Mouse (Mus musculus) adrenal gland, postnatal 10 days (tissue): ENCODE results near the gene Celf5. TPM values are rescaled to one million over a fixed set of nuclear protein-coding genes. Genes with fewer than 3 reads are reported as not detected.

ENCODE experiments used
- DNase-seq: peaks from one replicate; pipeline ENCODE4 v3.0.0; 2021; ENCODE audit warnings: mixed read lengths
- total RNA-seq, 2 experiments: library from RNA; stranded (reverse); gene quantifications; 2 replicates each; pipeline ENCODE4 v1.2.3; 2021

The Celf5 gene
- total RNA-seq, 2 experiments from 2014 or later: 0.84 to 2.2 TPM

GRCm38 (mm10) chr10:81472403-81473002, 10.0 kb downstream of the Celf5 start:
- DNase-seq: no peak

- DNase-seq: no peak
Observed at GRCm38 (mm10) chr10:81470454-81470853, 12.1 kb downstream of the Celf5 start.

DNA sequence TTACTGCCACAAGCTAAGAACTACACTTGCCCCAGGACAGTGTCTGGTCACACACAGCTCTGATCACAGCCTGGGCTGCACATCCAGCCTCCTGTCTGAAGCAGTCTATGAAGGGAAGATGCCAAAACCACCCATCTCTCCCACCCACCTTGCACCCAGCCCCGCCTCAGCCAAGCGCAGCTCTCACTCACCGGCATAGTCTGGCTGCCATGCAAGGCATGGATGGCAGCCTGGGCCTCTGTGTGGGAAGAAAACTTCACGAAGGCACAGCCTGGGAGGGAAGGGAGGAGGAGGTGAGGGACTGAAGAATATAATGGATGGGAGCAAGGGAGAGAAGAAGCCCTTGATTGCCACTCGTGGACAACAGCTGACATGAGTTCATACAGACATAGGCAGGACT, 13.3 kb downstream of the Celf5 start:
- DNase-seq: no peak

DNA sequence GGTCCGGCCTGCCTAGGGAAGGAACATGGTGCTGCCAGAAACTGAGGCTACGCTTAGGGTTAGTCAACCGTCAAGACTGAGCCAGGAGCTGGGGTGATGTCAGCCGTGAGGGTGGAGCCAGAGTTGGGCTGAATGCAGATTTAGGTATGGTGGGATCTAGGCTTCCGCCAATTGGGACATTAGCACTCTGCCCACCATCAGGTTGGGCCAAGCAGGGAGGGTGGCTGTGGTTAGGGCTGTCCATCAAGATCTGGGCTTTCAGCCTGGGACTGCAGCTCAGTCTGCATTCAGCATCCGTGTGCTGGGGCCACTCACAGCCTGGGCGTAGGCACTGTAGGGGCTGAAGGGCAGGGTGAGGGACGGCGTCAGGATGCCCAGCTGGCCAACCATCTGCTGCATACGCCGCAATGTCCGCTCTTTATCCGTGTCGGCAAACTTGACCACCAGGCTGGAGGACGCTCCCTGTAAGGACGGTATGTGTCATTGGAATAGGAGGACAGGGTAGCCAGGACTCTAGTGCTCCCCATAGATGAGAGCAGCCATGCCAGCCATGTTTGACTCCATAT, 14.8 kb downstream of the Celf5 start:
- no peak for DNase-seq

GRCm38 (mm10) chr10:81466881-81467280, 15.6 kb downstream of the Celf5 start:
- DNase-seq: no peak

GRCm38 (mm10) chr10:81466066-81466465, 16.4 kb downstream of the Celf5 start:
- no peak for DNase-seq

DNA sequence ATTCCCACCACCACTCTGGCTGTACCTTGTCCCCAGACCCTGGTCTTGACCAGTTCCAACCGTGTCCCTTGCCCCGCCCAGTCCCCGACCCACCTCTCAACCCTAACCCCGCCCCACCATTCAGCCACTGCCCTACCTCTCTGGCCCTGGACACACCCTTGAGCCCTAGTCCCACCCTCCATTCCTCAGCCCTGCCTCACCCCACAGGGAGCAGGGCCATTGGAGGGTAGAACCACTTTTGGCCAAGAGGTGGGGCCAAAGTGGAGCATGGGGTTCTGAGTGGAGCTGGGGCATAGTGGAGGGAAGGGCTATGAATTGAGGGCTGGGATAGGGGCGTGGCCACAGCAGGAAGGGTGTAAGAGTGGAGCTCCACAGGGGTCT, 17.3 kb downstream of the Celf5 start:
- DNase-seq: no peak

- DNase-seq: peak; percentile 64
Observed at GRCm38 (mm10) chr10:81464405-81465264, 17.9 kb downstream of the Celf5 start.

GRCm38 (mm10) chr10:81463531-81463930, 19.0 kb downstream of the Celf5 start:
- no peak for DNase-seq

DNA sequence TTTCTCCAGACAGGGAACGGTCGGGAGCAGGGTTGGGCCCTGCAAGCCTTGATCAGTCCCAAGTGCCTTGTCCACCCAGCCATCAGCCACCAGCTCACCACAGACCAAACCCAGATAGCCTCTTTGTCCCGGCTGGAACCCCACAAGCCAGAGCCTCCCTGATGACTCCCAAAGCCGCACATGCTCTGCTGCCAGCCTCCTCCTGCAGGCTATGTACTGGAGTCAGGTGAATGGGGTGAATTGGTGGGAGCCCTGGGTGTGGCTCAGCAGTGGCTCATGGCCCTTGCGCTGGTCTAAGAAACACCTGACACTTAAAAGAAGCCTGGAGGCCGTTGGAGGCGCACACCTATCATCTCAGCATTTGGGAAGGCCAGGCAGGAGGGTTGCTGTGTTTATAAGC, 19.6 kb downstream of the Celf5 start:
- no peak for DNase-seq

- no peak for DNase-seq
Observed at GRCm38 (mm10) chr10:81462415-81462804, 20.1 kb downstream of the Celf5 start.

GRCm38 (mm10) chr10:81461673-81462414, 20.7 kb downstream of the Celf5 start:
- no peak for DNase-seq

- no peak for DNase-seq
Observed at GRCm38 (mm10) chr10:81460951-81461350, 21.6 kb downstream of the Celf5 start.

- no peak for DNase-seq
Observed at GRCm38 (mm10) chr10:81460471-81460870, 22.0 kb downstream of the Celf5 start.

DNA sequence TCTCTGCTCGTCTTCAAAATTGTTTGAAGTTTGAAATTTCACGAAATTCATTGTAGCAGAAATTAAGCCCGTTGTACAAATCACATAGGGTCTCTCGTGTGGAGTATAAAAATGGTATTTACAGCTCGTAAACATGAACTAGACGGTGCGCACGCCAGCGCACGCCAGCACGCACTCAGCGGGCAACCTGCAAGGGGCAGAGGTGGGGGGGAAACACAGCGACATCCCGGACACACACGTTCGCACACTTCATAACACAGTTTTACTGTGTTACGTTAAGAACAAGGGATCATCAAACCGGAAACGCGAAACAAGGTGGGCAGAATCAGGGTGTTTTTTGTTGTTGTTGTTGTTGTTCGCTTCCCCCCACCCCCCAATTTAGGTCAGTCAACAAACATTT, 23.1 kb downstream of the Celf5 start:
- no peak for DNase-seq

DNA sequence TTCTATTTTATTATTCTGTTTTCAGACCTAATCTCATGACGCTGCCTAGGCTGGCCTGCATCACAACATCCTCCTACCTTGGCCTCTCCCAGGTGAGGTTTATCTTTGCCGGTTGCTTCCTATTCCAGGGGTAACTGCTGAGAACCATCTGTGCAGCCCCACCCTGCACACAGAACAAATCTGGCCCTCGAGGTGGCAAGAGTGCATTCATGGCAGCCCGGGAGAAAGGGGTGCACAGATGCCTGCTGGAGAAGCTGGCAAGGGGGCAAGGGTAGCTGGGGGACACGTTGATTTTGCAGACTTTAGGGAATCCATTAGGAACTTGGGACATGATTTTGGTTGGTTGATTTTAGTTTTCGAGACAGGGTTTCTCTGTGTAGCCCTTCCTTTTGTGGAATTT, 24.2 kb downstream of the Celf5 start:
- no peak for DNase-seq

- DNase-seq: no peak
Observed at GRCm38 (mm10) chr10:81457624-81458023, 24.9 kb downstream of the Celf5 start.

- DNase-seq: no peak
Observed at GRCm38 (mm10) chr10:81456983-81457563, 25.4 kb downstream of the Celf5 start.

- no peak for DNase-seq
Observed at GRCm38 (mm10) chr10:81455181-81455895, 27.2 kb downstream of the Celf5 start, which contains the start of gene Nfic. TSS of gene Nfic (minus strand) at chr10:81455635.

DNA sequence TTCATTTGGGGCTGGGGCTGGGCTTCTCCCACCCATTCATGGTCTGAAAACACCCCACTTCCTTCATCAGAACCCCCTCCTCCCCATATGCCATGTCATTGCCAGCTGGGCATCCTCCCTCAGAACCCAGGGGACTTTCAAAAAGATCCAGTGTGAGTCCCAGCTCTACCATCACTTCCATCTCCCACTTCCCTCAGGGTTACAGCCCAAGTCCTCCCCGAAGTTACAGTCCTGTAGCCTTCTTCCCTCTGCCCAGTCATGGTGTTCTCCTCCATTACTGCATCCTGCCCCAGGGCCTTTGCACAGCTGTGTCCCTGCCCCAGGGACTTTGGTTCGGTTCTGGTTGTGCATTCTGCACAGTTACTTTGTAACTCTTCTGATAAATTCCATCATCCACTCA, 28.4 kb downstream of the Celf5 start:
- DNase-seq: no peak

GRCm38 (mm10) chr10:81452947-81453288, 29.6 kb downstream of the Celf5 start:
- no peak for DNase-seq
